Mouse (Mus musculus) embryonic fibroblast, embryonic 13.5 days (primary cell): ENCODE measurements around the gene Ogfod3.

Source experiments
- CTCF ChIP-seq: IDR thresholded peaks from 2 replicates; pipeline ENCODE4 v1.5.1; 2011; ENCODE audit warnings: mild to moderate bottlenecking, control low read depth, low read length, moderate library complexity, borderline replicate concordance; ENCODE audit not compliant: insufficient read depth
- POLR2A ChIP-seq: IDR thresholded peaks from 2 replicates; pipeline ENCODE4 v1.6.1; 2011; ENCODE audit warnings: low read depth, mild to moderate bottlenecking, control low read depth, low read length, moderate library complexity

- no peak for TF ChIP-seq CTCF
- no peak for TF ChIP-seq POLR2A
These were observed 28.2 kb upstream of the Ogfod3 start for GRCm38 (mm10) chr11:121232706-121233105.
